Mouse (Mus musculus) left cerebral cortex, postnatal 25 days (tissue): ENCODE data around the gene Tnn. TPM values are rescaled to one million over a fixed set of nuclear protein-coding genes. Genes with fewer than 3 reads are reported as not detected.

Experiments
- DNase-seq, 2 experiments: peaks; one replicate each; pipeline ENCODE4 v3.0.0; 2022; ENCODE audit warnings: low spot score in 2 of 2, mixed read lengths in 1 of 2
- intact Hi-C: fragments of 180-260 bp; cut with DNase I; formaldehyde crosslinking; loops from one replicate; pipeline ENCODE4 v1.15.1; 2025
- total RNA-seq, 2 experiments: library from RNA; stranded (reverse); gene quantifications; 2 replicates each; pipeline ENCODE4 v1.2.3; 2021

Gene Tnn
- total RNA-seq, 2 experiments from 2014 or later, result 0.11 to 0.18 TPM

- DNase-seq, result no peak
- intact Hi-C loops, result no loop called here
Measured at GRCm38 (mm10) chr1:160046786-160047185, 106.6 kb downstream of the Tnn start.

- intact Hi-C loops, result no loop called here
- no peak for DNase-seq
Measured at GRCm38 (mm10) chr1:160045971-160046370, 107.4 kb downstream of the Tnn start.

GRCm38 (mm10) chr1:160045056-160045715, 108.2 kb downstream of the Tnn start:
- intact Hi-C loops, result no loop called here
- DNase-seq, result no peak

GRCm38 (mm10) chr1:160044237-160045021, 109.0 kb downstream of the Tnn start, which contains the start of gene 4930523C07Rik:
Gene 4930523C07Rik (plus strand): TSS chr1:160044382.
- intact Hi-C loops, result no loop called here
- DNase-seq, result no peak

- no peak for DNase-seq
- intact Hi-C loops, result no loop called here
Measured at GRCm38 (mm10) chr1:160043271-160043975, 110.0 kb downstream of the Tnn start.

- intact Hi-C loops, result no loop called here
- no peak for DNase-seq
Measured at GRCm38 (mm10) chr1:160042351-160042750, 111.0 kb downstream of the Tnn start.

GRCm38 (mm10) chr1:160041264-160041775, 112.1 kb downstream of the Tnn start:
- intact Hi-C loops, result no loop called here
- no peak for DNase-seq

- intact Hi-C loops, result no loop called here
- DNase-seq, result no peak
Measured at GRCm38 (mm10) chr1:160039951-160040645, 113.3 kb downstream of the Tnn start.

GRCm38 (mm10) chr1:160036996-160037521, 116.3 kb downstream of the Tnn start:
- DNase-seq, result peak; percentile 36 to 76
- intact Hi-C loops, result no loop called here

GRCm38 (mm10) chr1:160035561-160035960, 117.8 kb downstream of the Tnn start:
- no peak for DNase-seq
- intact Hi-C loops, result no loop called here

Other genes with a start within 250 kb of the Tnn start
- 1 to 10 TPM; 2.1 to 3.6 TPM for gene 4930523C07Rik, start 109.2 kb downstream of the Tnn start, total RNA-seq
- gene Mrps14, start 41.6 kb upstream of the Tnn start, total RNA-seq, result 10 to 100 TPM; 64.3 to 76.7 TPM
- 10 to 100 TPM; 88.4 to 96.7 TPM for gene Cacybp, start 59.3 kb upstream of the Tnn start, total RNA-seq